Mouse (Mus musculus): ENCODE measurements around the gene Lrp1. TPM values are rescaled to one million over a fixed set of nuclear protein-coding genes. Genes with fewer than 3 reads are reported as not detected.

The Lrp1 gene
- total and polyA plus RNA-seq, 3 experiments, result 0.39 to 0.42 TPM; not detected in 1

DNA sequence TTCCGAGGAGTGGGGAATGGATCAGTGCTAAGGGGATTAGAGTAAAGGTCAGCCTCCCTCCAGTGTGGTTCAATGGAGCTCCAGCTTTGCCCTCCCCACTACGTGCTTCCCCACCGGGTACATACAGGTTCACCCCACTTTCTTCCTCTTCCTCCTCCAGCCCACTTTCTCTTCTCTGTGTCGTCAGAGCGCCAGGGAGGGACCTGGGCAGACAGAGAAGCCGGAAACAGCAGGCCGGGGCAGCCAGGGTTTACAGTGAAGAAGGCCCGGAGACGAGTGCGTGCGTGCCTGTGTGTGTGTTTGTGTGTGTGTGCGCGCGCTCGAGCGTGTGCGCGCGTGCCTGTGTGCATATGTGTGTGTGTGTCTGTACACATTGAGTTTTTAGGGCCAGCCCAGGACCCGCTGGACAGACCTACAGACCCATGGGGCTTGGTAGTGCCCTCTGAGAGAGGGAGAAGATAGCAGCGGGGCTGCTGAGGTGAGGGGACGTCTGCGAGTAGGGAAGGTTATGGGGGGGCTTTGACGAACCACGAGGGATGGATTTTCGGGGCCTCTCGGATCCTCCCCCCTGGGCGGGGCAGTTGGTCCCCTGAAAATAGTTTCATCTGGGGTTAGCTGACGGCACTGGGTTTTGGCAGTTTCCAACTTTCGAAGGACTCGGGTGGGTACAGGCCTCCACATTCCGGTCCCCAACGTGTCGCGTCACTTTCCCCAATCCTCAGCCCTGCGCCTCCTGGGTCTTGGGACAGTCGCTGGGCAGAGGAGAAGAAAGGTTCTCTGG, 22.0 kb upstream of the Lrp1 start, which contains the start of gene Stat6:
TSS of gene Stat6 (plus strand) at position 215 of the 781 bp plus-strand sequence.
- Histone ChIP-seq H3K4me1 (ENCODE audit: control insufficient read depth in 1 of 2, insufficient read depth in 2 of 2, low read length in 2 of 2) (peaks cover 2 to 11% of the 10 kb centered on the region in 2 experiments; a peak in 3 of 4 replicates), H3K9ac (ENCODE audit: control insufficient read depth, low read depth, low read length, poor library complexity, severe bottlenecking) (peak within 1 kb of the TSS; percentile 95), H3K36me3 (ENCODE audit: control insufficient read depth in 1 of 2, insufficient read depth in 2 of 2, low read length in 2 of 2) (peaks cover 0 to 3% of the 10 kb centered on the region in 2 experiments; a peak in 2 of 4 replicates), H3K27me3 (ENCODE audit: control insufficient read depth in 1 of 2, insufficient read depth in 2 of 2, low read length in 2 of 2) (no peaks in the 10 kb centered on the region), H3K79me2 (ENCODE audit: control insufficient read depth, insufficient read depth, low read length, poor library complexity) (peaks cover 21% of the 10 kb centered on the region), H3K9me3 (replicated peaks; ENCODE audit: insufficient read depth, low read length) (no peaks in the 10 kb centered on the region), H3K27ac (ENCODE audit: control insufficient read depth, low read depth, low read length) (peak within 1 kb of the TSS; percentile 93), H3K4me3 (ENCODE audit: control insufficient read depth in 1 of 2, insufficient read depth in 1 of 2, low read depth in 2 of 2, low read length in 2 of 2) (peak within 1 kb of the TSS; percentile 98)
- peak; percentile 95 for DNase-seq (ENCODE audit: low read depth, low spot score)
- TF ChIP-seq MYC (IDR thresholded peaks at IDR 0.05; ENCODE audit: low read depth, low read length) (no peak), KAT2A (conservative IDR thresholded peaks at IDR 0.05; ENCODE audit: low read depth, low read length) (no peak; the same call in 1 of the 2 replicates), SIN3A (IDR thresholded peaks at IDR 0.05; ENCODE audit: low read length) (peak; percentile 52; the same call in 1 of the 2 replicates), ZC3H11A (IDR thresholded peaks at IDR 0.05; ENCODE audit: low read depth, low read length) (no peak), NELFE (IDR thresholded peaks at IDR 0.05; ENCODE audit: low read depth, low read length) (peak; percentile 60), HCFC1 (IDR thresholded peaks at IDR 0.05; ENCODE audit: low read depth, low read length) (peak; percentile 70), MXI1 (IDR thresholded peaks at IDR 0.05; ENCODE audit: low read depth, low read length) (peak; percentile 20; the same call in 1 of the 2 replicates), GABPA (IDR thresholded peaks at IDR 0.05; ENCODE audit: low read depth, low read length) (no peak), TCF12 (IDR thresholded peaks at IDR 0.05; ENCODE audit: low read depth, low read length) (peak; percentile 48), ETS1 (IDR thresholded peaks at IDR 0.05; ENCODE audit: low read depth, low read length) (peak; percentile 69), MAZ (IDR thresholded peaks at IDR 0.05; ENCODE audit: low read depth, low read length) (peak; percentile 70), MAX (IDR thresholded peaks at IDR 0.05; ENCODE audit: low read length) (0 out of 2 replicates have a peak, but pooled peaks have one; percentile 47), CHD1 (IDR thresholded peaks at IDR 0.05; ENCODE audit: low read depth, low read length) (0 out of 2 replicates have a peak, but pooled peaks have one; percentile 15), ZMIZ1 (IDR thresholded peaks at IDR 0.05; ENCODE audit: low read depth, low read length) (peak; percentile 80), EP300 (IDR thresholded peaks at IDR 0.05; ENCODE audit: low read depth in 1 of 2, low read length in 2 of 2) (no peak), TBP (IDR thresholded peaks at IDR 0.05; ENCODE audit: low read depth, low read length) (peak; percentile 70), ELF1 (IDR thresholded peaks at IDR 0.05; ENCODE audit: low read depth, low read length) (peak; percentile 91), CHD2 (IDR thresholded peaks at IDR 0.05; ENCODE audit: low read length) (no peak), POLR2A (IDR thresholded peaks at IDR 0.05; ENCODE audit: control insufficient read depth in 1 of 2, insufficient read depth in 1 of 2, low read depth in 1 of 2, low read length in 2 of 2, poor library complexity in 1 of 2) (peak; percentile 63 to 87)

Data from MEL (cell line).